Mouse (Mus musculus): ENCODE measurements around the gene Dennd5a. TPM values are rescaled to one million over a fixed set of nuclear protein-coding genes. Genes with fewer than 3 reads are reported as not detected.

Gene Dennd5a
- polyA plus RNA-seq, 1 experiment from 2014 or later = 33.6 TPM

GRCm38 (mm10) chr7:109969542-109969941 lies 9.3 kb upstream of the Dennd5a start:
- H3K27ac ChIP-seq (ENCODE audit: low read length) = peak overlapping the region; percentile 33; the same call in 1 of the 2 replicates
- no peak overlapping the region for H3K9ac ChIP-seq (ENCODE audit: low read length)
- no peak overlapping the region for H3K4me2 ChIP-seq (ENCODE audit: low read depth, low read length)
- H3K4me3 ChIP-seq (ENCODE audit: low read length) = no peak overlapping the region
- H3K9me3 ChIP-seq (replicated peaks; ENCODE audit: control insufficient read depth, low read length) = no peaks in the 10 kb centered on the region
- no peak for ATAC-seq (replicated peaks; ENCODE audit: extremely low read depth, insufficient read depth, low FRiP score)
- H3K4me1 ChIP-seq (ENCODE audit: control insufficient read depth, insufficient read depth, low read length) = peaks cover 14% of the 10 kb centered on the region
- H3K27me3 ChIP-seq (ENCODE audit: control insufficient read depth, insufficient read depth, low read length) = no peaks in the 10 kb centered on the region
- H3K36me3 ChIP-seq (ENCODE audit: control insufficient read depth, insufficient read depth) = peaks cover 6% of the 10 kb centered on the region; the same call in 1 of the 2 replicates

- no peak overlapping the region for H3K4me2 ChIP-seq (ENCODE audit: low read depth, low read length)
- WGBS = 7% methylated on average over 2 of the region's 2 CpGs
- no peaks in the 10 kb centered on the region for H3K9me3 ChIP-seq (replicated peaks; ENCODE audit: control insufficient read depth, low read length)
- no peak overlapping the region for H3K9ac ChIP-seq (ENCODE audit: low read length)
- H3K27ac ChIP-seq (ENCODE audit: low read length) = peak overlapping the region; percentile 69
- ATAC-seq (replicated peaks; ENCODE audit: extremely low read depth, insufficient read depth, low FRiP score) = peak; percentile 50; the same call in 1 of the 2 replicates
- H3K36me3 ChIP-seq (ENCODE audit: control insufficient read depth, insufficient read depth) = peaks cover 6% of the 10 kb centered on the region; the same call in 1 of the 2 replicates
- no peaks in the 10 kb centered on the region for H3K27me3 ChIP-seq (ENCODE audit: control insufficient read depth, insufficient read depth, low read length)
- no peak overlapping the region for H3K4me3 ChIP-seq (ENCODE audit: low read length)
- peaks cover 14% of the 10 kb centered on the region for H3K4me1 ChIP-seq (ENCODE audit: control insufficient read depth, insufficient read depth, low read length)
These were observed 8.7 kb upstream of the Dennd5a start for GRCm38 (mm10) chr7:109968924-109969450.

DNA sequence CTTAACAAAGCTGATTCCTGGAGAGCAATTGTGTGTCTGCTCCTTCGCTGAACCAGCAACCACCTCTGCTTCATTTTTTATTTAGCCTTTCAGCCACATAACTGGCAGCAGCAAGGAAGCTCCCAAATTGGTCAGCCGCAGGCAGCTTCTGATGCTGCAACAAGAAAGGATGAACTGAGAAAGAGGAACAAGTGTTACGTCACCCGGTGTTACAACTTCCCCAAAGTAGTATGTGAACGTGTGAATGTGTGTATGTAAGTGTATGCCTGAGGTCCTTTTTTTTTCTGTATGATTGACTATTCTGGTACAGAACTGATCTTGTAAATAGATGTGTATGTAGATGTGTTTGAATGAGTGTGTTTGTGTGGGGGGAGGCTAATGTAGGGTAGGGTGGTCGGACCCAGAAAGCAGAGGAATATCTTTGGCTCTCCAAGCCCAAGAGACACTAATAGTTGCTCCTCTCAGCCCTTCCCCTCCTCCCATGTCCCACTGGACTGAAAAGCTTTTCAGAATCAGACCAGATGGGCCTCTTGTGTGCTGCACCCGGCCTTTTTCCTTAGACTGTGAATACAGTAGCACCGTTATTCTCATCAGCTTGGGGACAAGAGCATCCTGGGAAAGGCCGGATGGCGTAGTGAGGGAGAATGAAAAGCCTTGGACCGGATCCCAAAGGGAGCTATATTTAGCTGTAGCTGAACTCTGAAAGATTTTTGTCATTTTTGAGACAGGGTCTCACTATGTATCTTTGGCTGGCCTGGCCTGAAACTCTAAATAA lies 7.7 kb upstream of the Dennd5a start:
- Histone ChIP-seq H3K9ac (ENCODE audit: low read length) (peak overlapping the region; percentile 49; the same call in 1 of the 2 replicates), H3K4me2 (ENCODE audit: low read depth, low read length) (peak overlapping the region; percentile 0; the same call in 1 of the 2 replicates), H3K9me3 (replicated peaks; ENCODE audit: control insufficient read depth, low read length) (peaks cover 4% of the 10 kb centered on the region; the same call in 1 of the 2 replicates), H3K27me3 (ENCODE audit: control insufficient read depth, insufficient read depth, low read length) (no peaks in the 10 kb centered on the region), H3K27ac (ENCODE audit: low read length) (peak overlapping the region; percentile 69), H3K36me3 (ENCODE audit: control insufficient read depth, insufficient read depth) (peaks cover 6% of the 10 kb centered on the region; the same call in 1 of the 2 replicates), H3K4me1 (ENCODE audit: control insufficient read depth, insufficient read depth, low read length) (peaks cover 14% of the 10 kb centered on the region), H3K4me3 (ENCODE audit: low read length) (no peak overlapping the region)
- WGBS = 52% methylated on average over 11 of the region's 11 CpGs
- 0 out of 2 replicates have a peak, but pooled peaks have one; percentile 28 for ATAC-seq (replicated peaks; ENCODE audit: extremely low read depth, insufficient read depth, low FRiP score)

GRCm38 (mm10) chr7:109965658-109966057 lies 5.4 kb upstream of the Dennd5a start:
- H3K27ac ChIP-seq (ENCODE audit: low read length) = no peak overlapping the region
- no peaks in the 10 kb centered on the region for H3K27me3 ChIP-seq (ENCODE audit: control insufficient read depth, insufficient read depth, low read length)
- ATAC-seq (replicated peaks; ENCODE audit: extremely low read depth, insufficient read depth, low FRiP score) = no peak
- peaks cover 4% of the 10 kb centered on the region; the same call in 1 of the 2 replicates for H3K9me3 ChIP-seq (replicated peaks; ENCODE audit: control insufficient read depth, low read length)
- H3K4me3 ChIP-seq (ENCODE audit: low read length) = no peak overlapping the region
- no peak overlapping the region for H3K4me2 ChIP-seq (ENCODE audit: low read depth, low read length)
- no peak overlapping the region for H3K9ac ChIP-seq (ENCODE audit: low read length)
- H3K36me3 ChIP-seq (ENCODE audit: control insufficient read depth, insufficient read depth) = no peaks in the 10 kb centered on the region
- H3K4me1 ChIP-seq (ENCODE audit: control insufficient read depth, insufficient read depth, low read length) = peaks cover 17% of the 10 kb centered on the region

- Histone ChIP-seq H3K4me3 (ENCODE audit: low read length) (no peak overlapping the region), H3K4me1 (ENCODE audit: control insufficient read depth, insufficient read depth, low read length) (peaks cover 17% of the 10 kb centered on the region), H3K27me3 (ENCODE audit: control insufficient read depth, insufficient read depth, low read length) (no peaks in the 10 kb centered on the region), H3K27ac (ENCODE audit: low read length) (no peak overlapping the region), H3K4me2 (ENCODE audit: low read depth, low read length) (no peak overlapping the region), H3K36me3 (ENCODE audit: control insufficient read depth, insufficient read depth) (no peaks in the 10 kb centered on the region), H3K9me3 (replicated peaks; ENCODE audit: control insufficient read depth, low read length) (peaks cover 4% of the 10 kb centered on the region; the same call in 1 of the 2 replicates), H3K9ac (ENCODE audit: low read length) (no peak overlapping the region)
- ATAC-seq (replicated peaks; ENCODE audit: extremely low read depth, insufficient read depth, low FRiP score) = no peak
- WGBS = 87% methylated on average over 4 of the region's 4 CpGs
These were observed 3.4 kb upstream of the Dennd5a start for GRCm38 (mm10) chr7:109963707-109964106.

DNA sequence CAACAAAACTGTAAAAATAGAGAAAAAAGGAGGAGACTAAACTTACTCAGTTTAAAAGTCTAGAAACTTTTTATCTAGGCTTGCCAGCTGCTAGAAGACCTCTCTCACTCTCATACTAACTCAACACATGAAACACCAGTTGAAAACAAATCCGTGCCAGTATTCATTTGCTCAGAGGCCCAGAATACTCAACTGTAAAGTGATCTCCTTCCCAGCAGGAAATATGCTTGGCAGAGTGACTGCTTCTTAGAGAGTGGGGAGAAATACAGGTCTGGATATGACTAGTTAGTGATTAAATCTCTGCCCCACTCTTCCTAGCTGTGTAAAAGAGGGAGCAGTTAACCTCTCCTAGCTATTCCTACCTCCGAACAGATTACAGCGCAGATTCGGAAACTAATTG lies 2.3 kb upstream of the Dennd5a start:
- 75% methylated on average over 4 of the region's 4 CpGs for WGBS
- no peaks in the 10 kb centered on the region for H3K36me3 ChIP-seq (ENCODE audit: control insufficient read depth, insufficient read depth)
- no peak overlapping the region for H3K4me2 ChIP-seq (ENCODE audit: low read depth, low read length)
- no peak for ATAC-seq (replicated peaks; ENCODE audit: extremely low read depth, insufficient read depth, low FRiP score)
- H3K9me3 ChIP-seq (replicated peaks; ENCODE audit: control insufficient read depth, low read length) = peaks cover 4% of the 10 kb centered on the region; the same call in 1 of the 2 replicates
- no peak overlapping the region for H3K27ac ChIP-seq (ENCODE audit: low read length)
- H3K4me1 ChIP-seq (ENCODE audit: control insufficient read depth, insufficient read depth, low read length) = peaks cover 16% of the 10 kb centered on the region
- no peak overlapping the region for H3K4me3 ChIP-seq (ENCODE audit: low read length)
- no peaks in the 10 kb centered on the region for H3K27me3 ChIP-seq (ENCODE audit: control insufficient read depth, insufficient read depth, low read length)
- H3K9ac ChIP-seq (ENCODE audit: low read length) = no peak overlapping the region

DNA sequence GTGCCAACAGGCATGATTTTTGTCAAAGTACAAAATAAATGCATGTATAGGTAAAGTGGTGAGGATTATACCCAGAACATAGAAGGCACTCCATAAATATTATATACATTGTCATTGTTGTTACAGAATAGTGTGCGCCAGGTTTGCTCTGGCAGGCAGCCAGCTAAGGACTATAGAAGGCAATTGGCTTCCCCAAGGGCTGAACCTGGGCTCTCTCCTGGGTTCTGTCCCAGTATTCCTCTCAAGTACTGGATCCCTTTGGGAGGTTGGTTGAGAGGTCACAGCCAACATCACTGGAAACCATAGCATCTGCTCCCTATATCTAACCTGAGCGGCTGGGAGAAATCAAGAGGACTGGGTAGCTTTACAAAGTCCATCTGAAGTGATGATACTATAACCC lies 1.3 kb upstream of the Dennd5a start:
- H3K27me3 ChIP-seq (ENCODE audit: control insufficient read depth, insufficient read depth, low read length) = no peaks in the 10 kb centered on the region
- H3K36me3 ChIP-seq (ENCODE audit: control insufficient read depth, insufficient read depth) = no peaks in the 10 kb centered on the region
- peaks cover 4% of the 10 kb centered on the region; the same call in 1 of the 2 replicates for H3K9me3 ChIP-seq (replicated peaks; ENCODE audit: control insufficient read depth, low read length)
- ATAC-seq (replicated peaks; ENCODE audit: extremely low read depth, insufficient read depth, low FRiP score) = no peak
- peaks cover 17% of the 10 kb centered on the region for H3K4me1 ChIP-seq (ENCODE audit: control insufficient read depth, insufficient read depth, low read length)
- WGBS = 56% methylated on average over 2 of the region's 2 CpGs
- H3K4me2 ChIP-seq (ENCODE audit: low read depth, low read length) = no peak overlapping the region
- H3K27ac ChIP-seq (ENCODE audit: low read length) = no peak overlapping the region
- no peak overlapping the region for H3K4me3 ChIP-seq (ENCODE audit: low read length)
- no peak overlapping the region for H3K9ac ChIP-seq (ENCODE audit: low read length)

DNA sequence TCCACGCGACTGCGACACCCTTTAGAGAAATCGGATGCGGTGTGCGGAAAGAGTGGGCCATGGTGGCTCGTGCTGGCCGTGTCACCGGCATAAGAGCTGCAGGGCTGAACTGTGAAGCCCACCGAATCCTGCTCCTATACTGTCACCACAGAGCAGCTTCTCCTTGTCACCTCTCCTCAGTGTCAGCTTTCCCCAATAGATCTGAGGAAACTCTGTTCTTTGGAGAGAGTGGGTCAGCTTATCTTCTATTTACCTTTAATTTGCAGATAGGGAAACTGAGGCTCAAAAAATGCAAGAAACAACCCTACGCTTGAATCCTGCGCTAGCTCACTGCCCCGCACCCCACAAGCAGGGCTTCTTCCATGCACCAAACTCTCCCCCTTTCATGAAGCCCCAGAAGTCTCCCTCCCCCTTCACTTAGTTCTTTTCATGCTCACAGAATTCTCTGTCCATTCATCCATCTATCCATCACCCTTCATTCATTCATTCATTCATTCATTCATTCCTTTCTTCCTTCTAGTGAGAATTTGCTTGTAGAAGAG lies 414 bp upstream of the Dennd5a start:
- Histone ChIP-seq H3K4me1 (ENCODE audit: control insufficient read depth, insufficient read depth, low read length) (peaks cover 19% of the 10 kb centered on the region), H3K36me3 (ENCODE audit: control insufficient read depth, insufficient read depth) (no peaks in the 10 kb centered on the region), H3K9ac (ENCODE audit: low read length) (peak overlapping the region; percentile 95), H3K27ac (ENCODE audit: low read length) (peak overlapping the region; percentile 96), H3K27me3 (ENCODE audit: control insufficient read depth, insufficient read depth, low read length) (no peaks in the 10 kb centered on the region), H3K9me3 (replicated peaks; ENCODE audit: control insufficient read depth, low read length) (peaks cover 4% of the 10 kb centered on the region; the same call in 1 of the 2 replicates), H3K4me2 (ENCODE audit: low read depth, low read length) (peak overlapping the region; percentile 84), H3K4me3 (ENCODE audit: low read length) (peak overlapping the region; percentile 79)
- ATAC-seq (replicated peaks; ENCODE audit: extremely low read depth, insufficient read depth, low FRiP score) = peak; percentile 44; the same call in 1 of the 2 replicates
- WGBS = 11% methylated on average over 13 of the region's 13 CpGs

All from heart, embryonic 16.5 days (tissue).